Mouse (Mus musculus): ENCODE measurements at regions not wholly inside any gene's neighbourhood (a gene's known extent, or its start where the extent isn't known, plus 50 kb on each side); places are given as distances from the start of the nearest gene placed in this dataset.
"Not testable (repeated sequence)": the region's sequence is repeated elsewhere in the genome, so short reads cannot be mapped to it uniquely, and the experiment has no call there.

DNA sequence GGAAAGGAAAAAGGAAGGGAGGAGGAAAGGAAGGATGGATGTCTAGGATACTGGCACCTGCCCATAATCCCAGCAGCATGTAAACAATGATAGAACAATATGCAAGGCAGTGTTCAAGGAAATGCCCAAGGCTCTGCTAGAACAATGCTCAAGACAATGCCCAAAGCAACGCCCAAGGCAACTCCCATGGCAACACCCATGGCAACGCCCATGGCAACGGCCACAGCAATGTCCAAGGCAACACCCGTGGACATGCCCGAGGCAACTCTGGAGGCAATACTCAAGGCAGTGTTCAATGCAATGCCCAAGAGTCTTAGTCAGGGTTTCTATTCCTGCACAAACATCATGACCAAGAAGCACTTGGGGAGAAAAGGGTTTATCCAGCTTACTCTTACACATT is 231.5 kb upstream of the Vmn1r3 start:
- H3K4me1 ChIP-seq (ENCODE audit: control insufficient read depth, insufficient read depth, low read length) = no peaks in the 10 kb centered on the region; the same call in 1 of the 2 replicates
- H3K27me3 ChIP-seq (ENCODE audit: control insufficient read depth, insufficient read depth, low read length) = no peaks in the 10 kb centered on the region
- no peak overlapping the region for H3K4me2 ChIP-seq (replicated peaks; ENCODE audit: low read depth, low read length)
- 83% methylated on average over 5 of the region's 5 CpGs for WGBS
- no peak for ATAC-seq (ENCODE audit: insufficient number of reproducible peaks, insufficient read depth, low FRiP score, low read depth)
- no peak overlapping the region for H3K27ac ChIP-seq (ENCODE audit: low read length)
- H3K9ac ChIP-seq (replicated peaks; ENCODE audit: low read depth, low read length) = no peak overlapping the region
- H3K4me3 ChIP-seq (ENCODE audit: low read depth, low read length) = no peak overlapping the region
- no peaks in the 10 kb centered on the region for H3K9me3 ChIP-seq (ENCODE audit: control insufficient read depth, low read depth, low read length)
- no peaks in the 10 kb centered on the region for H3K36me3 ChIP-seq (ENCODE audit: control insufficient read depth, insufficient read depth, low read length)

DNA sequence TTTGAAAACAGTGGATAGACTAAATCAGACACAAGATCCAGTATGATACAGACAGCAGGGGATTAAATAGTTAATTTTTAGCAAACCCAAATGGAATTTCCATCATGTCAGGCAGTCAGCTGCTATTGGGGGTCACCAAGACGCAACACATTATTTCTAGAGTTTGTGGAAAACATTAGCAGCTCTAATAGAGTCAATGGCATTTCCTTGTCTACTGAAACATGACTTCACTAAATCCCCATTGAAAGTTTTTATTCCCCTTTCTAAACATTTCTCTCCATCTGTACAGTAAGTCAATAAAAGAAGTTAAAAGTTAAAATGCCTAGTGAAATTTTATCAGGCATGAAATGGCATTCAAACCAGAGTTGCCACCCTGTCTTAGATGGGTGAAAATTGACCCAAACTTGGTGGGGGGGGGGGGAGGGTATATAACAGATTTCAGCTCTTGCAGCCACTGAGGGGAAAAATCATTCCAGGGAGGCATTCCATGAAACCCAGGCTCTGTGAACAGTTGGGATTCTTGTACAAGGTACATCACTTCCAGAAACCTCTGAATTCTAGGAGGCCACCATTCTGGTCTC is 229.4 kb upstream of the Vmn1r3 start:
- not testable (repeated sequence) for H3K4me2 ChIP-seq (replicated peaks; ENCODE audit: low read depth, low read length); H3K36me3 ChIP-seq (ENCODE audit: control insufficient read depth, insufficient read depth, low read length); ATAC-seq (ENCODE audit: insufficient number of reproducible peaks, insufficient read depth, low FRiP score, low read depth); H3K9me3 ChIP-seq (ENCODE audit: control insufficient read depth, low read depth, low read length); H3K4me3 ChIP-seq (ENCODE audit: low read depth, low read length); H3K4me1 ChIP-seq (ENCODE audit: control insufficient read depth, insufficient read depth, low read length); H3K27me3 ChIP-seq (ENCODE audit: control insufficient read depth, insufficient read depth, low read length); H3K9ac ChIP-seq (replicated peaks; ENCODE audit: low read depth, low read length); H3K27ac ChIP-seq (ENCODE audit: low read length)
- WGBS = 18% methylated on average over 1 of the region's 1 CpGs

DNA sequence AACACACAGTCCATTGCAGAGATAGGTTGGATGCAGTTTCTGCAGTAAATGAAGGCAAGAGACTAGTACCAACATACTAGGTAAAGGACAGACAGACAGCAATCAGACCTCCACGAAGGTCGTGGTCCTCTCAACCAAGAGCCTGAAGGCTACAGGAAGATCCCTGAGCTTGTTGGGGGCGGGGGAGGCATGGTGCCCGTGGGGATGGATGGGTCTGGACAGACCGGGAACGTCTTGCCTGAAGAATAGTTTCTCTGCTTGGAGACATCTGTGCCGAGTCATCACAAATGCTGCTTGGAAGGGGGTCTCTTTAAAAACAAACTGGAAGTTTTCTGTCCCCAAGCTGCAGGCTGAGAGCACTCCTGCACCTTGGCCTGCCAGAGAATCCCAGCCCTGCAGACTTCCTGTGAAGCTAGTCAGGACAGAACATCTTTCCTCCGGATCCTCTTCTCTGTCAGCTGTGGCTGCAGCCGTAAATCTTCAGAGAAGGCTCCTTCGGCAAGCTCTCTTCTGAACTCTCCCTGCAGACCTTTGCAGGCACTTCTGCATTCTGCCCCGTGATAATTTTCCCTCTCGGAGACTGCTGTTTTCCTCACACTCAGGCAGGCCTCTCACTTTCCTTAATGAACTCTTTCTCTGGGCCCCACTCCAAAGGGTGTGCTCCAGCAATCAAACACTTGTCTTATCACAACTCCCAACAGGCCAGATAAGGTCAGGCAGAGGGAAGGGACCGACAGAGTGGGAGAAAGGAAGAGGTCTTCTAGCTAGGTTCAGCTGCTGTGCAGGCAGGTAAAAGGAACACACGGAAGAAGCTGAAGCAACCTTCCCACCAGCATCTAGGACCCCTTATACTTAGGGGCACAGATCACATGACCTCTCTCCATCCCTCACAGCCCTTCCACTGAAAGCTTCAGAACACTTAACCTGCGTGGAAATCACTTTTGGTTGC is 228.6 kb upstream of the Vmn1r3 start:
- Histone ChIP-seq H3K4me1 (ENCODE audit: control insufficient read depth, insufficient read depth, low read length) (no peaks in the 10 kb centered on the region; the same call in 1 of the 2 replicates), H3K4me3 (ENCODE audit: low read depth, low read length) (no peak overlapping the region), H3K36me3 (ENCODE audit: control insufficient read depth, insufficient read depth, low read length) (no peaks in the 10 kb centered on the region), H3K27ac (ENCODE audit: low read length) (no peak overlapping the region), H3K9me3 (ENCODE audit: control insufficient read depth, low read depth, low read length) (no peaks in the 10 kb centered on the region), H3K9ac (replicated peaks; ENCODE audit: low read depth, low read length) (no peak overlapping the region), H3K27me3 (ENCODE audit: control insufficient read depth, insufficient read depth, low read length) (no peaks in the 10 kb centered on the region), H3K4me2 (replicated peaks; ENCODE audit: low read depth, low read length) (no peak overlapping the region)
- WGBS = 30% methylated on average over 15 of the region's 15 CpGs
- ATAC-seq (ENCODE audit: insufficient number of reproducible peaks, insufficient read depth, low FRiP score, low read depth) = peak; percentile 75

- H3K36me3 ChIP-seq (ENCODE audit: control insufficient read depth, insufficient read depth, low read length); ATAC-seq (ENCODE audit: insufficient number of reproducible peaks, insufficient read depth, low FRiP score, low read depth); H3K4me3 ChIP-seq (ENCODE audit: low read depth, low read length); H3K9me3 ChIP-seq (ENCODE audit: control insufficient read depth, low read depth, low read length); H3K4me1 ChIP-seq (ENCODE audit: control insufficient read depth, insufficient read depth, low read length); H3K27me3 ChIP-seq (ENCODE audit: control insufficient read depth, insufficient read depth, low read length); H3K27ac ChIP-seq (ENCODE audit: low read length); H3K4me2 ChIP-seq (replicated peaks; ENCODE audit: low read depth, low read length); H3K9ac ChIP-seq (replicated peaks; ENCODE audit: low read depth, low read length): not testable (repeated sequence)
- WGBS = 46% methylated on average over 4 of the region's 4 CpGs
Observed at GRCm38 (mm10) chr4:3412323-3412722, 227.2 kb upstream of the Vmn1r3 start.

DNA sequence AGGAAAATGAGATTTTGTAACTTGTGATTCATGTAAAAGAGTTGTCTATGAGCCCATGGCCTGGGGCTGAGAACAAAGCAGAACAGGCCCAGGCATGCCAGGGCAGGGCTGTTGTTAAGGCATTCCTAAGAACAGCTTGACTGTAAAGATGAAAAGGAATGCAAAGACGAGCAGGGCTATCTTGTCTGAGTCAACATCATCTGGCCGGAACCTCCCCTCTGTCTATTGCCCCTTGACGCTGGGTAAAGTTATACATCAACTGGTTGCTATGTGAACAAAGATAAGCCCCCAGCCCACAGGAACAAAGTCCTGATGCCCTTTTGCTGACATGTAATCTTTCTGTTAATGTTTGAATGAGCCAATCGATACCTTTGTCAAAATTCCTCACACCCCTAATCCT is 217.7 kb upstream of the Vmn1r3 start:
- 56% methylated on average over 4 of the region's 4 CpGs for WGBS
- not testable (repeated sequence) for H3K9me3 ChIP-seq (ENCODE audit: control insufficient read depth, low read depth, low read length); H3K36me3 ChIP-seq (ENCODE audit: control insufficient read depth, insufficient read depth, low read length); H3K4me3 ChIP-seq (ENCODE audit: low read depth, low read length); H3K4me2 ChIP-seq (replicated peaks; ENCODE audit: low read depth, low read length); H3K9ac ChIP-seq (replicated peaks; ENCODE audit: low read depth, low read length); H3K27ac ChIP-seq (ENCODE audit: low read length); H3K4me1 ChIP-seq (ENCODE audit: control insufficient read depth, insufficient read depth, low read length); ATAC-seq (ENCODE audit: insufficient number of reproducible peaks, insufficient read depth, low FRiP score, low read depth); H3K27me3 ChIP-seq (ENCODE audit: control insufficient read depth, insufficient read depth, low read length)

GRCm38 (mm10) chr4:3401766-3402165 is 216.6 kb upstream of the Vmn1r3 start:
- not testable (repeated sequence) for H3K4me2 ChIP-seq (replicated peaks; ENCODE audit: low read depth, low read length); H3K36me3 ChIP-seq (ENCODE audit: control insufficient read depth, insufficient read depth, low read length); H3K4me3 ChIP-seq (ENCODE audit: low read depth, low read length); H3K4me1 ChIP-seq (ENCODE audit: control insufficient read depth, insufficient read depth, low read length); H3K27me3 ChIP-seq (ENCODE audit: control insufficient read depth, insufficient read depth, low read length); H3K27ac ChIP-seq (ENCODE audit: low read length); H3K9ac ChIP-seq (replicated peaks; ENCODE audit: low read depth, low read length); H3K9me3 ChIP-seq (ENCODE audit: control insufficient read depth, low read depth, low read length); ATAC-seq (ENCODE audit: insufficient number of reproducible peaks, insufficient read depth, low FRiP score, low read depth)
- WGBS = 85% methylated on average over 2 of the region's 2 CpGs

GRCm38 (mm10) chr4:3391579-3391978 is 206.4 kb upstream of the Vmn1r3 start:
- H3K4me3 ChIP-seq (ENCODE audit: low read depth, low read length); H3K27me3 ChIP-seq (ENCODE audit: control insufficient read depth, insufficient read depth, low read length); H3K27ac ChIP-seq (ENCODE audit: low read length); H3K4me2 ChIP-seq (replicated peaks; ENCODE audit: low read depth, low read length); ATAC-seq (ENCODE audit: insufficient number of reproducible peaks, insufficient read depth, low FRiP score, low read depth); H3K4me1 ChIP-seq (ENCODE audit: control insufficient read depth, insufficient read depth, low read length); H3K9ac ChIP-seq (replicated peaks; ENCODE audit: low read depth, low read length); H3K36me3 ChIP-seq (ENCODE audit: control insufficient read depth, insufficient read depth, low read length); H3K9me3 ChIP-seq (ENCODE audit: control insufficient read depth, low read depth, low read length): not testable (repeated sequence)
- WGBS = 96% methylated on average over 8 of the region's 8 CpGs

- not testable (repeated sequence) for H3K4me2 ChIP-seq (replicated peaks; ENCODE audit: low read depth, low read length); H3K27me3 ChIP-seq (ENCODE audit: control insufficient read depth, insufficient read depth, low read length); H3K4me1 ChIP-seq (ENCODE audit: control insufficient read depth, insufficient read depth, low read length); H3K4me3 ChIP-seq (ENCODE audit: low read depth, low read length); H3K9ac ChIP-seq (replicated peaks; ENCODE audit: low read depth, low read length); H3K36me3 ChIP-seq (ENCODE audit: control insufficient read depth, insufficient read depth, low read length); H3K27ac ChIP-seq (ENCODE audit: low read length); H3K9me3 ChIP-seq (ENCODE audit: control insufficient read depth, low read depth, low read length); ATAC-seq (ENCODE audit: insufficient number of reproducible peaks, insufficient read depth, low FRiP score, low read depth)
- 40% methylated on average over 8 of the region's 8 CpGs for WGBS
Observed at GRCm38 (mm10) chr4:3373027-3373763, 188.0 kb upstream of the Vmn1r3 start.
